Mouse (Mus musculus) kidney, adult 2 months (tissue): ENCODE measurements around the gene Kif9. TPM values are rescaled to one million over a fixed set of nuclear protein-coding genes. Genes with fewer than 3 reads are reported as not detected.

Experiments
- DNase-seq: peaks from one replicate; pipeline ENCODE4 v3.0.0; 2021
- H3K27ac ChIP-seq: fragments of 200-500 bp; 2 replicates; pipeline ENCODE4 v1.5.1; 2012; ENCODE audit warnings: low read depth, low read length, control low read depth, inconsistent platforms; ENCODE audit not compliant: insufficient read depth
- H3K27me3 ChIP-seq: fragments of 200-500 bp; replicated peaks from 2 replicates; pipeline ENCODE4 v1.6.1; 2012; ENCODE audit warnings: mild to moderate bottlenecking, moderate library complexity, low read length, inconsistent platforms; ENCODE audit not compliant: control insufficient read depth, insufficient read depth
- H3K36me3 ChIP-seq: fragments of 200-500 bp; 2 replicates; pipeline ENCODE4 v1.6.1; 2012; ENCODE audit warnings: mild to moderate bottlenecking, moderate library complexity, low read length, inconsistent platforms; ENCODE audit not compliant: control insufficient read depth, insufficient read depth
- H3K4me1 ChIP-seq: fragments of 200-500 bp; 2 replicates; pipeline ENCODE4 v1.6.1; 2011; ENCODE audit warnings: low read length; ENCODE audit not compliant: control insufficient read depth, insufficient read depth
- H3K4me3 ChIP-seq: fragments of 200-500 bp; 2 replicates; pipeline ENCODE4 v1.5.1; 2011; ENCODE audit warnings: mild to moderate bottlenecking, low read depth, low read length, control low read depth; ENCODE audit not compliant: insufficient read depth
- CTCF ChIP-seq: fragments of 200-500 bp; conservative IDR thresholded peaks from 2 replicates; pipeline ENCODE4 v1.5.1; 2011; ENCODE audit warnings: low read depth, mild to moderate bottlenecking, control low read depth, low read length, moderate library complexity, mixed read lengths; ENCODE audit not compliant: insufficient read depth, insufficient read length
- POLR2A ChIP-seq: fragments of 200-500 bp; IDR thresholded peaks from one replicate; pipeline ENCODE4 v1.6.1; 2011; ENCODE audit warnings: low read depth, low read length, control low read depth
- WGBS: fragments of 180-500 bp; shearing (Covaris S2); methylation state at CpG from one replicate; pipeline ENCODE4 v1.1.7; 2018; 5-methylcytosine and 5-hydroxymethylcytosine counted together
- polyA plus RNA-seq: library from polyadenylated mRNA; depleted of rRNA; stranded (reverse); fragments of >200 nt; gene quantifications from 2 replicates; pipeline ENCODE4 v1.2.3, GENCODE M21; 2012; rRNA removed

Kif9 gene
- 1.8 and 3.1 TPM in 2 replicates for polyA plus RNA-seq

DNA sequence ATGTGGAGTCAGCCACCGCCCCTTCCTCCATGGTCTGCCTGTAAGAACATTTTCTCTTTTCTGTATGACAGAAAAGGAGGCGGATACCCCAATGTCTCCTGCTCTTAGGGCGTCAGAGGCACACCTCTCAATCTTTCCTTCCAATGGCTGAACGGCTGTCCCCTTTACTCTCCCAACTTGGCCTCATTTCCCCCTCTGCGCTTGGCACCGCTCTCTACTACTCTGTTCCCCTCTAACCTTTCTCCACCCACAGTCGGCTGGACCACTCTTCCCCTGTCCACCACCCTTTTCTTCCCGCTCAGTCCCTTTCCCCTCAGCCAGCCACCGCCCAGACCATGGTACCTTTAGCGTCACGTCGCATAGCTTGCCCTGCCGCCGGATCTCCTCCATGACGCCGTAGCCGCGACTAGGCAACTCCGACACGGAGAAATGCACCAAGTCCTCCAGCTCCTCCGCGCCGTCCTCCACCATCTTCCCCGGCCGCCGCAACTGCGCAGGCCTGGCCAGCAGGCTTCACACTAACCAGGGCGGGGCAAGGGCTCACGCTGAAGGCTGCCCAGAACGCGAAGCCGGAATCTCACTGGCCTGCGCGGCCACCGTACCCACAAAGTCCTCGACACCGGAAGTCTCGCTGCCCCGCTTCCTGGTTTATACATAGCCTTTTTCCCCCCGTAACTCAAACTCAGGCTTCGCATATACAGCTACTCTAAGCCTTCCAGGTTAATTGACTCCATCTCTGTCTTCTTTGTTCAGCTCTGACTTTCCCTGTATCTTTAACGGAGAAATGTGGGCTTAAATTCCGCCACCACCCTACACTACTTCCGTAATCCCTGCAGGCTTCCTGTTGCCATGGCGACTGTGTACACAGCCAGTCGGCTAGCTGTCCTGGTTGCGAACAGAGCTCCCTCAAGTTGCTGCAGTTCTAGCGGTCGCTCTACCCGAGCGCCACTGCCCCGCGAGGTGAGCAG is at the start of gene Kif9, which contains the start of gene Klhl18:
Gene Kif9, plus strand, starts transcription at position 835 of the 968 bp plus-strand sequence.
Gene Klhl18, minus strand, starts transcription at position 571 of the 968 bp plus-strand sequence.
- Histone ChIP-seq H3K27ac (peak within 1 kb of the TSS; percentile 82), H3K36me3 (no peaks in the 10 kb centered on the region), H3K4me3 (peak within 1 kb of the TSS; percentile 89), H3K27me3 (no peaks in the 10 kb centered on the region), H3K4me1 (peaks cover 9% of the 10 kb centered on the region; the same call in 1 of the 2 replicates)
- TF ChIP-seq CTCF, result 0 out of 2 replicates have a peak, but pooled peaks have one; percentile 4
- peak; percentile 85 for TF ChIP-seq POLR2A
- peak; percentile 99 for DNase-seq
- under 1% methylated on average over 53 of the region's 53 CpGs for WGBS

DNA sequence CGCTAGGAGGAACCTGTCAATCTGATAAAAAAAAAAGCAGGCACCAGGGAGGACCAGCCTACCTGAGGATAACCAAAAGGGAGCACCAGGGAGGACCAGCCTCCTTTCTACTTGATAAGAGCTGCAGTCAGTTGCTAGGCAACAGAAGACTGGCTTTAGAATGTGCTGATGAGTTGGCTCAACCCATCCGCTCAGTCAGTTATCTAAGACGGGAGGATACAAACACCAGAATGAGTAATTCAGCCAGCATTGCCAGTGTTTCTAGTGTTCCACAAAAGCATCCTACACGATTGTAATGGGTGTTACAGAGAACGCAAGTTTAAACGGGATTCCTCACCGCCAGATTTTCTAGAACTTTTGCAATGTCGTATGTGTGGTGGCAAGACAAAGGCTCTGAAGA is 45.5 kb upstream of the Kif9 start:
- 91% methylated on average over 8 of the region's 8 CpGs for WGBS
- Histone ChIP-seq H3K4me3 (no peak overlapping the region), H3K36me3 (peaks cover 1% of the 10 kb centered on the region; the same call in 1 of the 2 replicates), H3K4me1 (no peaks in the 10 kb centered on the region), H3K27ac (no peak overlapping the region), H3K27me3 (no peaks in the 10 kb centered on the region)
- DNase-seq, result no peak
- no peak for TF ChIP-seq CTCF
- no peak for TF ChIP-seq POLR2A

DNA sequence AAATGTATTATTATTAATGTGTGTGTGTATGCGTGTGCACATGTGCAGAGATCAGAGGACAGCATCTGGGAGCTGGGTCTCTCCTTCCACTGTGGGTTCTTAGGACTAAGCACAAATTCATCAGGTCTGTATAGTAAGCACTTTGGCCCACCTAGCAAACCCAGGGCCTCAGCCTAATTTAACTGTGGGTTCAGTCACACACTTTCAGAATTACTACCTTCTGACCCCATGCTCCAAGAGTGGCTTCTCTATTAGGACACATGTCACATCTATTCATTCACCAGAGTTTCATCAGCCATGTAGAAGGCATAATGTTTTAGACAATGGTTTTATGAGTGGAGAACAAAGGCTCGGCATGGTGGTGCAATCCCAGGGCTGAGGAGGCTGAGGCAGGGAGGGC is 43.7 kb upstream of the Kif9 start:
- peaks cover 1% of the 10 kb centered on the region; the same call in 1 of the 2 replicates for H3K36me3 ChIP-seq
- no peak overlapping the region for H3K27ac ChIP-seq
- WGBS, result 95% methylated on average over 2 of the region's 2 CpGs
- no peaks in the 10 kb centered on the region for H3K27me3 ChIP-seq
- no peak overlapping the region for H3K4me3 ChIP-seq
- H3K4me1 ChIP-seq, result no peaks in the 10 kb centered on the region
- DNase-seq, result no peak
- TF ChIP-seq CTCF (no peak), POLR2A (no peak)

DNA sequence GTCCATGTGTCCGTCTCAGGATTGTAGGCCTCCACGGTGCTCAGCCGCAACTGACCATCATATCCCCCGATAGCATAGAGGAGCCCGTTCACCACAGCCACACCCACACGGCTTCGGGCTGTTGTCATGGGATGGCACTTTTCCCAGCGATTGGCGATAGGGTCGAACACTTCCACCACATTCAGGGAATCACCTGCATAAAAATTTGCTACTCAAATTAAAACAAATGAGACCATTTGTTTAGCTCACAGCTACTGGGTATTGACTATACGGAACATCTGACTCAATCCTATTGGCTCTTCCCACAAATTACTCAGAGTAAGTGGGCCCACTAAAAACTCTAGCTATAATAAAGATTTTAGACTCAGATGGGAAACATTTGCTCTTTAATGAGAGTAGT is 40.7 kb upstream of the Kif9 start:
- Histone ChIP-seq H3K27me3 (no peaks in the 10 kb centered on the region), H3K4me1 (no peaks in the 10 kb centered on the region), H3K27ac (no peak overlapping the region), H3K36me3 (peaks cover 1% of the 10 kb centered on the region; the same call in 1 of the 2 replicates), H3K4me3 (no peak overlapping the region)
- TF ChIP-seq POLR2A (no peak), CTCF (no peak)
- WGBS, result 95% methylated on average over 11 of the region's 11 CpGs
- no peak for DNase-seq

DNA sequence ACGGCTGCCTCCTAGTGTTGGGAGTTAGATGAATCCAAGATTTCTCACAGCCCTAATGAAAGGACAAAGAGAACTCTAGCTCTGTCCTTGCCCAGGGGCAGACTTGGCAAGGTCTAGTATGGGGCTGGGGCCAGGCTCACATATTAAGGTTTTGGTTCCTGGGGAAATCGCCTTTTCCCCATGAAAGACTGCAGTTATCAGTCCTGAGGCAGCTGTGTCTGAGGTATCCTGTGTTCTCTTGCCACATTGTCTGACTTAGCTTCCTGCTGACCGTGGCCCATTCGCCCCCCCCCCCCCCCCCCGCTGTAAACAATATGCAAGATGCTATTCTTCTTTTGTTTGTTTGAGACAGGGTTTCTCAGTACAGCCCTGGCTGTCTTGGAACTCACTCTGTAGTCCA is 36.7 kb upstream of the Kif9 start:
- no peak for TF ChIP-seq POLR2A
- TF ChIP-seq CTCF, result no peak
- Histone ChIP-seq H3K27ac (no peak overlapping the region), H3K4me1 (no peaks in the 10 kb centered on the region), H3K27me3 (no peaks in the 10 kb centered on the region), H3K36me3 (no peaks in the 10 kb centered on the region), H3K4me3 (no peak overlapping the region)
- no peak for DNase-seq
- 44% methylated on average over 5 of the region's 5 CpGs for WGBS

DNA sequence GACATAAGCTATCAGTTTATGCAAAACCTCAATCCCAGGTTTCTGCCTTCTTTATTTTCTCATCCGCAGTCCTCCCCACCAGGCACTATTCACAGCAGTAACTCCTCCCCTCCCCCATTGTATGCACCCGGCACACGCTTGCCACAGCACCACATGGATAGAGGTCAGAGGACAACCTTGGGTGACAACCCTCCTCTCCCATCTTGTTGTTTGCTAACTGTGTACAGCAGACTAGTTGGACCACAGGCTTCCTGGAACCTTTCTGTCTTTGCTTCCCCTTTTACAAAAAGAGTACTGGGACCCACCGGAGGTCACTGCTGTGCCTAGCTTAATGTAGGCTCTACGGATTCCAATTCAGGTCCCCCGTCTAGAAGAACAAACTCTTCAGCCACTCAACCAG is 36.2 kb upstream of the Kif9 start:
- Histone ChIP-seq H3K27me3 (no peaks in the 10 kb centered on the region), H3K4me1 (no peaks in the 10 kb centered on the region), H3K27ac (no peak overlapping the region), H3K4me3 (no peak overlapping the region), H3K36me3 (no peaks in the 10 kb centered on the region)
- WGBS, result 92% methylated on average over 6 of the region's 6 CpGs
- TF ChIP-seq CTCF, result no peak
- no peak for TF ChIP-seq POLR2A
- DNase-seq, result no peak

DNA sequence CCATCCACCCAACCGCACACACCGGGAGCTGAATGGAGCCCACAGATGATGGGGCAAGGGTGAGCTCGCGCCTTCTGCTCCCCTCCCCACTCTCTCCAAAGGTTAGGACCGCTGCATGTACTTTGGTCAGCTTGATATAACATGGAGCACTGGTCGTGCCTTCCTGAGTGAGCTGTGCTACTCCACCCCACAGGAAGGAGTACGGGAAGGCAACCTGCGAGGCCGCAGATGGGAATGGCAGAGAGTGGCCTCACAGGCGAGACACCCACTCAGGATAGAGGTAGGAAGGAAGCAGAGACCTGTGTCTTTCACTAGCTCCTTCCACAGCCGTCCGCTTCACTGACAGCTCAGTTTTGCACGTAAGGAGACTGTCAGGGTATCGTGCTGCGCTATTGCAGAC is 28.4 kb upstream of the Kif9 start:
- Histone ChIP-seq H3K4me1 (no peaks in the 10 kb centered on the region), H3K27ac (no peak overlapping the region), H3K36me3 (no peaks in the 10 kb centered on the region), H3K27me3 (no peaks in the 10 kb centered on the region), H3K4me3 (no peak overlapping the region)
- no peak for TF ChIP-seq POLR2A
- no peak for TF ChIP-seq CTCF
- WGBS, result 84% methylated on average over 15 of the region's 15 CpGs
- no peak for DNase-seq
